Mouse (Mus musculus) lung, postnatal 25 days (tissue): Measurements from ENCODE around the gene Sstr3.

Experiments
- DNase-seq: peaks from one replicate; pipeline ENCODE4 v3.0.0; 2022; ENCODE audit warnings: low spot score

The Sstr3 gene

GRCm38 (mm10) chr15:78544561-78545001 is at the start of gene Sstr3:
Gene Sstr3 (minus strand): TSS chr15:78544685.
- DNase-seq: no peak

- no peak for DNase-seq
Measured at GRCm38 (mm10) chr15:78593896-78594425, 49.5 kb upstream of the Sstr3 start.

GRCm38 (mm10) chr15:78592452-78592968 is 48.0 kb upstream of the Sstr3 start:
- DNase-seq: no peak

- peak; percentile 49 for DNase-seq
Measured at GRCm38 (mm10) chr15:78591680-78592451, 47.4 kb upstream of the Sstr3 start.

GRCm38 (mm10) chr15:78590785-78591184 is 46.3 kb upstream of the Sstr3 start:
- DNase-seq: no peak

- DNase-seq: no peak
Measured at GRCm38 (mm10) chr15:78589936-78590335, 45.5 kb upstream of the Sstr3 start.

GRCm38 (mm10) chr15:78588900-78589299 is 44.4 kb upstream of the Sstr3 start:
- DNase-seq: peak; percentile 69

GRCm38 (mm10) chr15:78588049-78588448 is 43.6 kb upstream of the Sstr3 start:
- no peak for DNase-seq

GRCm38 (mm10) chr15:78587050-78587994 is 42.8 kb upstream of the Sstr3 start:
- peak; percentile 83 for DNase-seq

GRCm38 (mm10) chr15:78585404-78585803 is 40.9 kb upstream of the Sstr3 start:
- no peak for DNase-seq

- DNase-seq: no peak
Measured at GRCm38 (mm10) chr15:78583352-78583751, 38.9 kb upstream of the Sstr3 start.

GRCm38 (mm10) chr15:78576284-78576810 is 31.9 kb upstream of the Sstr3 start:
- DNase-seq: no peak

- DNase-seq: peak; percentile 71
Measured at GRCm38 (mm10) chr15:78572658-78573397, 28.3 kb upstream of the Sstr3 start, which contains the start of gene Rac2. Gene Rac2 (minus strand): TSS chr15:78572783.

GRCm38 (mm10) chr15:78572270-78572600 is 27.8 kb upstream of the Sstr3 start:
- DNase-seq: no peak

GRCm38 (mm10) chr15:78571554-78572269 is 27.2 kb upstream of the Sstr3 start:
- DNase-seq: peak; percentile 67

GRCm38 (mm10) chr15:78570170-78570569 is 25.7 kb upstream of the Sstr3 start:
- no peak for DNase-seq

GRCm38 (mm10) chr15:78567608-78568120 is 23.2 kb upstream of the Sstr3 start:
- no peak for DNase-seq

GRCm38 (mm10) chr15:78564764-78565435 is 20.4 kb upstream of the Sstr3 start:
- DNase-seq: no peak

GRCm38 (mm10) chr15:78563937-78564336 is 19.5 kb upstream of the Sstr3 start:
- peak; percentile 66 for DNase-seq

GRCm38 (mm10) chr15:78563344-78563743 is 18.9 kb upstream of the Sstr3 start:
- no peak for DNase-seq
